ENCODE assay signal across 8 mouse cellular contexts in the genomic region with DNA sequence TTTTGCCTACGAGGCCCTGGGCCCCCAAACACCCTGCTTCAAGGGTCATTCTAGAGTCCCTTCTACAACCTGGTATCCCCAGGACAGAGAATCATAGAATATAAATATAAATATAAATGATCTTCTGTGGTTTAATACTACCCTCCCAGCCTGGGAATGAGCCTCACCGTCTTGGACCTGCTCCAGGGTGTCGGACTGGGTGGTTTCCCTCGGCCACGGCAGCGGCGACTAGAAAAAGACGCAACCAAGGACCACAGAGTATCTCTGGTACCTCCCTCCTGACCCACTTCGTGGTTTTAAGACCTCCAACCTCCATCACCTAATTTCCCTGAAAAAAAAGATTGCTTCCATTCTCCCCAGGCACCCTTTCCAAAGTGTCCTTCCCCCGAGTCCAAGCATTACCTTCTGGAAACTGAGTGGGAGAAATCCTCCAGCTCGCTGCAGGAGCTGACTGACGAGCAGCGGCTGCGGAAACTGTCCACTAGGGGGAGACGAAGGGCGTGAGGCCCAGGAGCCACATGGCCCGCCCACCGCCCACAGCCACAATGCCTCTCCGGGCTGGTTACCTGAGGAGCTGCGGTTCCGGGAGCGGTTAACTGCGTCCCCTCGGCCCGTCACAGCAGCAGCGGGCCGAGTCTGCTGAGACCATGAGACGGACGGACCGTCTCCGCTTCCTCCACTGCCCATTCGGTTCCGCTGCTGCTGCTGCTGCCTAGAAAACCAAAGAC. TPM values are rescaled to one million over a fixed set of nuclear protein-coding genes. Genes with fewer than 3 reads are reported as not detected.
DNase-seq lines count a peak whose midpoint lies in the region; ATAC-seq and TF ChIP-seq lines count a peak whose summit lies in the region.

No protein-coding gene starts in this region.

- intact Hi-C loops in heart, postnatal 36 days (cut with DNase I) = loop anchor here (10.0 kb wide), 1 partner anchor 113 kb away; a partner anchor contains a TSS

- TF ChIP-seq CTCF in lung, embryonic 14.5 days (IDR thresholded peaks at IDR 0.05; ENCODE audit: low read depth) = peak; percentile 99
- peak; percentile 94 for TF ChIP-seq CTCF in thymus, adult 2 months (IDR thresholded peaks at IDR 0.05; ENCODE audit: borderline replicate concordance, control insufficient read depth, extremely low read depth, insufficient read depth, low read length, poor library complexity)

- 20% methylated on average over 33 of the region's 33 CpGs for WGBS in forebrain, embryonic 16.5 days
- WGBS in lung, embryonic 14.5 days = 18% methylated on average over 33 of the region's 33 CpGs
- 16% methylated on average over 33 of the region's 33 CpGs for WGBS in thymus, adult 2 months

- peak overlapping the region; percentile 64 for H3K4me2 ChIP-seq in forebrain, embryonic 16.5 days (ENCODE audit: low read length)
- H3K4me2 ChIP-seq in lung, embryonic 14.5 days = peak overlapping the region; percentile 76

- H3K9ac ChIP-seq in ES-E14 (ENCODE audit: insufficient read depth, low read depth, low read length, poor library complexity, severe bottlenecking) = peak overlapping the region; percentile 55; the same call in 1 of the 2 replicates
- H3K9ac ChIP-seq in forebrain, embryonic 16.5 days (replicated peaks; ENCODE audit: low read depth, low read length) = peak overlapping the region; percentile 71
- H3K9ac ChIP-seq in lung, embryonic 14.5 days = peak overlapping the region; percentile 27; the same call in 1 of the 2 replicates

- H3K27ac ChIP-seq in ES-E14 (ENCODE audit: insufficient read depth, low read depth, low read length, poor library complexity, severe bottlenecking) = no peak overlapping the region
- H3K27ac ChIP-seq in forebrain, embryonic 16.5 days (ENCODE audit: low read length) = no peak overlapping the region; the same call in 1 of the 2 replicates
- H3K27ac ChIP-seq in lung, embryonic 14.5 days (ENCODE audit: low read depth) = no peak overlapping the region
- H3K27ac ChIP-seq in thymus, adult 2 months (ENCODE audit: control insufficient read depth, insufficient read depth, low read length) = no peak overlapping the region

- H3K36me3 ChIP-seq in ES-E14 (ENCODE audit: control insufficient read depth, insufficient read depth, low read length, poor library complexity, severe bottlenecking) = no peaks in the 10 kb centered on the region; the same call in 1 of the 2 replicates
- no peaks in the 10 kb centered on the region for H3K36me3 ChIP-seq in forebrain, embryonic 16.5 days (ENCODE audit: control insufficient read depth, insufficient read depth)
- H3K36me3 ChIP-seq in lung, embryonic 14.5 days (ENCODE audit: insufficient read depth) = 0 out of 2 replicates have a peak, but pooled peaks cover 2% of the 10 kb centered on the region
- H3K36me3 ChIP-seq in thymus, adult 2 months (ENCODE audit: control insufficient read depth, insufficient read depth, low read length) = no peaks in the 10 kb centered on the region; the same call in 1 of the 2 replicates

- 0 out of 2 replicates have a peak, but pooled peaks have one; percentile 32 for TF ChIP-seq POLR2A in thymus, adult 2 months (IDR thresholded peaks at IDR 0.05; ENCODE audit: control insufficient read depth, extremely low read depth, insufficient read depth, low read length, poor library complexity)

- no peaks in the 10 kb centered on the region for H3K9me3 ChIP-seq in ES-E14 (ENCODE audit: control insufficient read depth, insufficient read depth, low read depth, low read length)
- H3K9me3 ChIP-seq in forebrain, embryonic 16.5 days (ENCODE audit: control insufficient read depth, low read length) = no peaks in the 10 kb centered on the region
- H3K9me3 ChIP-seq in lung, embryonic 14.5 days (ENCODE audit: low read depth, low read length) = no peaks in the 10 kb centered on the region

- ATAC-seq in forebrain, embryonic 16.5 days = peak; percentile 78
- ATAC-seq in lung, embryonic 14.5 days (ENCODE audit: insufficient read depth) = peak; percentile 50

- DNase-seq in ES-E14 (ENCODE audit: low read depth, low spot score) = peak; percentile 82
- DNase-seq in cerebellum, adult 18-20 months = peak; percentile 93 to 94
- DNase-seq in heart, postnatal 36 days = peak; percentile 84 to 86
- DNase-seq in layer of hippocampus, adult 8-10 months (ENCODE audit: low spot score in 2 of 2) = peak; percentile 76 to 90
- DNase-seq in lung, embryonic 14.5 days = peak; percentile 95
- peak; percentile 63 for DNase-seq in ovary, adult 18-20 months (ENCODE audit: low spot score)
- DNase-seq in thymus, adult 2 months = peak; percentile 84

- H3K4me3 ChIP-seq in ES-E14 (ENCODE audit: insufficient read depth in 1 of 2, low read depth in 1 of 2, low read length in 2 of 2, poor library complexity in 1 of 2, severe bottlenecking in 1 of 2) = peak overlapping the region; percentile 55 to 58
- peak overlapping the region; percentile 63 for H3K4me3 ChIP-seq in forebrain, embryonic 16.5 days (replicated peaks; ENCODE audit: low read length)
- peak overlapping the region; percentile 31 for H3K4me3 ChIP-seq in lung, embryonic 14.5 days (ENCODE audit: low read depth, low read length)
- peak overlapping the region; percentile 19 for H3K4me3 ChIP-seq in thymus, adult 2 months (ENCODE audit: control insufficient read depth, insufficient read depth, low read length)

- H3K4me1 ChIP-seq in ES-E14 (ENCODE audit: control insufficient read depth in 2 of 2, insufficient read depth in 2 of 2, low read length in 2 of 2, poor library complexity in 1 of 2) = peaks cover 4 to 14% of the 10 kb centered on the region in 2 experiments
- peaks cover 22% of the 10 kb centered on the region for H3K4me1 ChIP-seq in forebrain, embryonic 16.5 days (replicated peaks; ENCODE audit: control insufficient read depth, insufficient read depth, low read length)
- peaks cover 9% of the 10 kb centered on the region for H3K4me1 ChIP-seq in lung, embryonic 14.5 days (ENCODE audit: insufficient read depth)
- peaks cover 8% of the 10 kb centered on the region for H3K4me1 ChIP-seq in thymus, adult 2 months (replicated peaks; ENCODE audit: control insufficient read depth, insufficient read depth, low read length)

- H3K27me3 ChIP-seq in forebrain, embryonic 16.5 days (replicated peaks; ENCODE audit: control insufficient read depth, insufficient read depth, low read length) = peaks cover 3% of the 10 kb centered on the region; the same call in 1 of the 2 replicates
- peaks cover 8% of the 10 kb centered on the region for H3K27me3 ChIP-seq in lung, embryonic 14.5 days (ENCODE audit: insufficient read depth, low read length)
- H3K27me3 ChIP-seq in thymus, adult 2 months (ENCODE audit: control insufficient read depth, insufficient read depth, low read length) = 0 out of 2 replicates have a peak, but pooled peaks cover 2% of the 10 kb centered on the region

- in situ Hi-C loops in ES-E14 (cut with MboI; ENCODE audit: low sequenced_read_pairs in 2 of 2, unreplicated experiment in 2 of 2) = no loop called here

TF ChIP-seq in ES-E14, 5 proteins besides CTCF, POLR2A, EP300 and RAD21:
- TF ChIP-seq MAFK (IDR thresholded peaks at IDR 0.05; ENCODE audit: insufficient read depth, low read depth, low read length) = no peak
- no peak for TF ChIP-seq ZC3H11A (IDR thresholded peaks at IDR 0.05; ENCODE audit: borderline replicate concordance, low read depth, low read length)
- no peak for TF ChIP-seq HCFC1 (IDR thresholded peaks at IDR 0.05; ENCODE audit: borderline replicate concordance, insufficient read depth, low read length)
- no peak for TF ChIP-seq ZNF384 (IDR thresholded peaks at IDR 0.05; ENCODE audit: low read depth, low read length)
- TF ChIP-seq CHD2 (IDR thresholded peaks at IDR 0.05; ENCODE audit: low read depth, low read length) = no peak

RNA-seq across cellular contexts. Expression of a gene that starts 18.2 kb away (rescaled TPM):
- 11.8 and 19.4 TPM in 2 replicates for total RNA-seq in ES-E14 (2012; rRNA removed)
- polyA plus RNA-seq in forebrain, embryonic 16.5 days (2015; fragmentation: Nextera tagmentation; extraction: Ambion mirVana) = 23.9 and 24.0 TPM in 2 replicates
- total RNA-seq in heart, postnatal 36 days (2021) = 10 to 100 TPM in 1 of 2 experiments, 1 to 10 TPM in 1; 7.7 to 11.0 TPM
- total RNA-seq in layer of hippocampus, adult 8-10 months (2022) = 10 to 100 TPM in 2 of 4 experiments, 1 to 10 TPM in 2; 9.4 to 14.3 (median 11.4) TPM
- 20.4 and 24.7 TPM in 2 replicates for polyA plus RNA-seq in lung, embryonic 14.5 days (2014; fragmentation: Nextera tagmentation; extraction: Ambion mirVana)
- polyA plus RNA-seq in thymus, adult 2 months (2012; rRNA removed) = 56.5 and 67.1 TPM in 2 replicates

RNA-seq across cellular contexts. Expression of a gene that starts 20.9 kb away (rescaled TPM):
- total RNA-seq in ES-E14 (2012; rRNA removed) = 0.89 and 1.4 TPM in 2 replicates
- 26.3 and 26.7 TPM in 2 replicates for polyA plus RNA-seq in forebrain, embryonic 16.5 days (2015; fragmentation: Nextera tagmentation; extraction: Ambion mirVana)
- 1 to 10 TPM; 1.4 to 1.6 TPM for total RNA-seq in heart, postnatal 36 days (2021)
- 10 to 100 TPM; 11.2 to 15.5 (median 13.4) TPM for total RNA-seq in layer of hippocampus, adult 8-10 months (2022)
- 2.5 and 2.6 TPM in 2 replicates for polyA plus RNA-seq in lung, embryonic 14.5 days (2014; fragmentation: Nextera tagmentation; extraction: Ambion mirVana)
- 49.8 and 59.4 TPM in 2 replicates for polyA plus RNA-seq in thymus, adult 2 months (2012; rRNA removed)

RNA-seq across cellular contexts. Expression of a gene that starts 33.7 kb away (rescaled TPM):
- 0.79 and 0.80 TPM in 2 replicates for total RNA-seq in ES-E14 (2012; rRNA removed)
- polyA plus RNA-seq in forebrain, embryonic 16.5 days (2015; fragmentation: Nextera tagmentation; extraction: Ambion mirVana) = 15.8 and 17.3 TPM in 2 replicates
- total RNA-seq in heart, postnatal 36 days (2021) = 1 to 10 TPM; 4.8 to 7.7 TPM
- 10 to 100 TPM; 71.3 to 76.7 (median 74.6) TPM for total RNA-seq in layer of hippocampus, adult 8-10 months (2022)
- 1.2 TPM in 2 replicates for polyA plus RNA-seq in lung, embryonic 14.5 days (2014; fragmentation: Nextera tagmentation; extraction: Ambion mirVana)
- 0.39 and 0.40 TPM in 2 replicates for polyA plus RNA-seq in thymus, adult 2 months (2012; rRNA removed)

RNA-seq across cellular contexts. Expression of a gene that starts 52.3 kb away (rescaled TPM):
- total RNA-seq in ES-E14 (2012; rRNA removed) = 0.04 and 0.21 TPM in 2 replicates
- 0.30 and 0.46 TPM in 2 replicates for polyA plus RNA-seq in forebrain, embryonic 16.5 days (2015; fragmentation: Nextera tagmentation; extraction: Ambion mirVana)
- 1 to 10 TPM; 5.8 to 6.3 TPM for total RNA-seq in heart, postnatal 36 days (2021)
- 1 to 10 TPM; 1.9 to 2.6 (median 2.2) TPM for total RNA-seq in layer of hippocampus, adult 8-10 months (2022)
- 0.81 and 0.92 TPM in 2 replicates for polyA plus RNA-seq in lung, embryonic 14.5 days (2014; fragmentation: Nextera tagmentation; extraction: Ambion mirVana)
- 1.1 and 1.6 TPM in 2 replicates for polyA plus RNA-seq in thymus, adult 2 months (2012; rRNA removed)

Comparison
In these comparisons a context has a peak if more than half of its experiments do, and no peak if none do; other contexts are left out.
1. RNA of a gene that starts 33.7 kb away (total RNA-seq): 71.3 to 76.7 TPM in layer of hippocampus, adult 8-10 months; 4.8 to 7.7 TPM in heart, postnatal 36 days and 0.79 to 0.80 TPM in ES-E14; every median in the first group is over 4 times any median in the second.
2. Peak in every context shown above with its lines, with median percentiles within 50 percentile points of each other: DNase-seq, H3K4me3 ChIP-seq and H3K9ac ChIP-seq.